Mouse (Mus musculus): ENCODE measurements around the gene Rundc3a. TPM values are rescaled to one million over a fixed set of nuclear protein-coding genes. Genes with fewer than 3 reads are reported as not detected.

Rundc3a gene
- total RNA-seq, 2 experiments from 2014 or later: 329 to 332 TPM

DNA sequence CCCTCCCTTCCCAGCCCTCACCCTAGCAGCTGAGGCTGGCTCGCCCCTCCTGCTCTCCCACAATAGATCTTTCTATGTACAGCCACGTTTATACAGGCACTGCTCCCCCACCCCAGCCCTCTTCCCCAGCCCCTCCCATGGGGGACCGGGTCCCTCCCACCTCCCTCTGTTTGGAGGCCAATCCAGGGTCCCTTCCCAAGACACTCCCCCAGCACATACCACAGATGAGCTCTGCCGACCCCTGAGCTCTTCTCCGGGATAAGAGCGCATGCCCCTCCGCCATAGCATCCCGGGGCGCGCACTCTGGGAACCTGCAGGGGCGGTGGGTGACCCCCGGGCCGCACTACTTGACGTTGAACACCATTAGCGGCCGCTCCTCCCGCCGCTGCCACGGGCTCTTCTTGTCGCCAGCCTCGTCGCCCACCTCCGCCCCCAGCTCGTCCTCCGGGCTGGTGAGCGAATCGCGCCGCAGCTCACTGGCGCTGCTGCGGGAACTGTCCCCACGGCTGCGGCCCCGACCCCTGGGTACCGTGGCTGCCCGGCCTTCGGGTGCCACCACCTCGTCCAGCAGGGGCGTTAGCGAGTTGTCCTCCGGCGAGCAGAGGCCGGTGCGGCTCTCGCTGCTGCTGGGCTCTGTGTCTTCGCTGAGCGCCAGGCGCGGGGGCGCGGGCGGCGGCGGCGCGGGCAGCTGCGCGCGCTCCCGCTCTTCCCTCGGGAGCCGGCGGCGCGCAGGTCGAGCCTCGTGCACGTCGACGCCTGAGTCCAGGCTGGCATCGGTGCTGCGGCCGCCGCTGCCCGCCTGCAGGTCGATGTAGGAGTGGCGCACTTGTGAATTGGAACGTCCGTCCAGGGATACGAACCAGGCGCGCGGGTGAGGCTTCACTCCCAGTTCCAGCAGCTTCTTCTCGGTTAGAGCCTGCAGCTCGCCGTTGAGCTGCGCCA is 44.2 kb downstream of the Rundc3a start:
- peak in 1 of 2 experiments; percentile 84 for DNase-seq (ENCODE audit: extremely low spot score in 1 of 2, low spot score in 2 of 2)
- intact Hi-C loops (cut with DNase I): loop anchor here (5.0 kb wide), 1 partner anchor 35 kb away; no protein-coding TSS in a partner anchor

DNA sequence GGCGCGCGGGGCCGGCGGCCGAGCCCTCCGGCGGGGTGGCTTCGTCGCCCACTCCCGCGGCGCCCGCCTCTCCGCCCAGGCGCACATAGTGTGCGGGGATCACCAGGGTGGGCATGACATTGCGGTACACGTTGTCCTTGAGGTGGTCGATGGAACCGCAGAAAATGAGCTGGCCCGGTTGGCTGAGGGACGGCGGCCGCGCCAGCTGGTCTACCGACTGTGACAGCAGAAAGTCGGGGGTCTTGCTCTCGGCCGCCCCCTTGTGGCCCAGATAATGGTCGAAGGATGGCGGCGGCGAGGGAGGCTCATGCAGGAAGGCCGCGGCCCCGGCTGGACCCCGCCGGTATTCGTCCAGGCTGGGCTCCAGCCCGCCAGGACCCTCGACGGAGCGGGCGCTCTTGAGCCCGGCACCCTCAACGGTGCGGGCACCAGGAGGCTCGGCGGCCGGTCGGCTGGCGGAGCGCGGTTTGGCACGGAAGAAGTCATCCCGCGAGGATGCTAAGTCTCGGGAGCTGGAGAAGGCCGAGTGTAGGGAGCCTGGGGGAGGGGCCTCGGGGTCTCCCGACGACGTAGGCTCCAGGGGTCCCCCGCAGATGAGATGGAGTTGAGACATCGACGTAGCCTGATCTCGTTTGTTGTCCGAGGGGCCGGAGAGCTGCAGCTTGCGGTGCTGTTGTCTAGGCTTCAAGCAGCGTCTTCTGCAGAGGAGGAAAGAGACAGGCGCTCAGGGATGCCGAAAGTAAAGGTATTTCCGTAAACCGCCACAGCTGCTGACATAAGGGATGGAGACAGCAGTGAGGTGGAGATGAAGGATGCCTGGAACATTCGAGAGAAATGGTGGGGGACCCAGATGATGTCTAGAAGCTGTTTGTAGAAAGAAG is 45.2 kb downstream of the Rundc3a start:
- intact Hi-C loops (cut with DNase I): loop anchor here (5.0 kb wide), 1 partner anchor 36 kb away; no protein-coding TSS in a partner anchor
- peak; percentile 79 to 91 for DNase-seq (ENCODE audit: extremely low spot score in 1 of 2, low spot score in 2 of 2)

DNA sequence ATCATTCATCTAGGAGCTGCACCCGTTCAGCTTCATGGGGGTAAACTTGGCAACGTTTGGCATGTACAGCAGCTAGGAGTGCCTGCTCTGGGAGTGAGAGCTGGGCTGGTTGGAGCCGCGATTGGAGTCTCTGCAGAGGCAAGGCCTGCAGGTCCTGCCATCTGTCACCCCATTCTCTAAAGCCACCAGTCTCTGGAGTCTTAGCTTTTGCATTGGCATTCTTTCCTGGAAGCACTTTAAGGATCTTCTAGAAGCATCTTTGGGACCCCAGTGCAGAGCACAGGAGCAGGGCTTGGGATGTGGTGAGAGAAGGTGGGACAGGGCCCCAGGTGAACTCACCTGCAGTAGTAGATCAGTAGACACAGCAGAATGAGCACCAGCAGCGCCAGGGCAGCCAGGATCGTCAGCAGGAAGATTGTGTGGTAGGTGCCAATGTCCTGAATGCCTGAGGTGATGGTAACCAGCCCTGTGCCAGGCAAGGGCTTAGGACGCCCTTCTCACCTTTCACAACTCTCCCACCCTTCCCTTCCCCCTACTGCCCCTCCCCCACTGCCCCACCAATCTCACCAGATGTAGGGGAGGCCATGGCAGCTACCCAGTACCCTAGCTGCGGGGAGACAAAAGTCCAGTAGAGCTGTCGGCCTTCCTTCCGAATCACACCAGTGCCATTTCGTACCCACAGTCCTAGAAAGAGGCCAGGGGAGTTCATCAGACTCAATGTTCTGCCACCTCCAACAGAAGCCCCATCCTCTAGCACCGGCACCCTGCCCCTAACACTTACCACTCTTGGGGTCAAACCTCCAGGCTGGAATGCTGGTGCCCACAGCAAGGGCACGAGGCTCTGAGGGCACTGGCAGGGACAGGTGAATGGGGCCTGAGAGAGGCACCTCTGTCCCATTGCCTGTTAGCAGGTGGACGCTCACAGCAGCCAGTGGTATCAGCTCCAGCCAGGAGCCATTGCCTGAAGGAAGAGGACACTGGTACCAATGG is 46.2 kb downstream of the Rundc3a start:
- peak in 1 of 2 experiments; percentile 28 for DNase-seq (ENCODE audit: extremely low spot score in 1 of 2, low spot score in 2 of 2)
- intact Hi-C loops (cut with DNase I): loop anchor here (5.0 to 10.0 kb wide), 2 partner anchors 37 to 215 kb away; no protein-coding TSS in a partner anchor

- peak in 1 of 2 experiments; percentile 10 for DNase-seq (ENCODE audit: extremely low spot score in 1 of 2, low spot score in 2 of 2)
- intact Hi-C loops (cut with DNase I): loop anchor here (10.0 kb wide), 1 partner anchor 215 kb away; no protein-coding TSS in a partner anchor
Measured at GRCm38 (mm10) chr11:102440255-102440654, 47.1 kb downstream of the Rundc3a start.

GRCm38 (mm10) chr11:102441434-102441833 is 48.2 kb downstream of the Rundc3a start:
- intact Hi-C loops (cut with DNase I): loop anchor here (10.0 kb wide), 1 partner anchor 213 kb away; no protein-coding TSS in a partner anchor
- peak in 1 of 2 experiments; percentile 15 for DNase-seq (ENCODE audit: extremely low spot score in 1 of 2, low spot score in 2 of 2)

GRCm38 (mm10) chr11:102442089-102442488 is 48.9 kb downstream of the Rundc3a start:
- intact Hi-C loops (cut with DNase I): loop anchor here (10.0 kb wide), 1 partner anchor 213 kb away; no protein-coding TSS in a partner anchor
- peak in 1 of 2 experiments; percentile 18 for DNase-seq (ENCODE audit: extremely low spot score in 1 of 2, low spot score in 2 of 2)

DNA sequence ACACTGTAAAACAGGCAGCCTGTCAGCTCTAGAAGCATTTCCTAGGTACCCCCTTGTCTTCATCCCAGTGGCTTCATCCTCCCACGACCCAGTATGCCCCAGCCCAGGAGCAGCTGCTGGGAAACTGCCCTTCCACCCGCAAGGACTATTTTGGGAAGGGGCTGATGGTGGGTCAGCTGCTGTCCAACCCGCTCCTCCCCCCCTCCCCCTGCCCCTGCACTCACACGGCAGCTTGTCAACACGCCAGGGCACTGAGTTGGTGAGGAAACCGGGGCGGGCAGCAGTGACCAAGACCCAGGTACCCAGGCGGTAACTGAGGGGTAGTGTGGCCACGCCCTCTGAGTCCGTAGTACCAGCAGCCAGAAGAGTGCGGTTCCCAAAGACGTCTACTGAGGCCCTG is 50.5 kb downstream of the Rundc3a start:
- DNase-seq (ENCODE audit: extremely low spot score in 1 of 2, low spot score in 2 of 2): peak in 1 of 2 experiments; percentile 50
- intact Hi-C loops (cut with DNase I): loop anchor here (10.0 kb wide), 1 partner anchor 211 kb away; no protein-coding TSS in a partner anchor

GRCm38 (mm10) chr11:102444321-102444720 is 51.1 kb downstream of the Rundc3a start:
- DNase-seq (ENCODE audit: extremely low spot score in 1 of 2, low spot score in 2 of 2): no peak
- intact Hi-C loops (cut with DNase I): loop anchor here (10.0 kb wide), 1 partner anchor 210 kb away; no protein-coding TSS in a partner anchor

GRCm38 (mm10) chr11:102444781-102445180 is 51.6 kb downstream of the Rundc3a start:
- intact Hi-C loops (cut with DNase I): loop anchor here (10.0 kb wide), 1 partner anchor 210 kb away; no protein-coding TSS in a partner anchor

GRCm38 (mm10) chr11:102445264-102445890 is 52.2 kb downstream of the Rundc3a start:
- DNase-seq (ENCODE audit: extremely low spot score in 1 of 2, low spot score in 2 of 2): peak; percentile 26 to 66
- intact Hi-C loops (cut with DNase I): loop anchor here (10.0 kb wide), 1 partner anchor 209 kb away; no protein-coding TSS in a partner anchor

More at GRCm38 (mm10) chr11:102444781-102445180, 51.6 kb downstream of the Rundc3a start:
- DNase-seq (ENCODE audit: extremely low spot score in 1 of 2, low spot score in 2 of 2): peak in 1 of 2 experiments; percentile 22

- intact Hi-C loops (cut with DNase I): loop anchor here (10.0 kb wide), 1 partner anchor 209 kb away; no protein-coding TSS in a partner anchor
- peak; percentile 39 to 82 for DNase-seq (ENCODE audit: extremely low spot score in 1 of 2, low spot score in 2 of 2)
Measured at GRCm38 (mm10) chr11:102445891-102446361, 52.7 kb downstream of the Rundc3a start.

- DNase-seq (ENCODE audit: extremely low spot score in 1 of 2, low spot score in 2 of 2): peak in 1 of 2 experiments; percentile 74
- intact Hi-C loops (cut with DNase I): loop anchor here (10.0 kb wide), 1 partner anchor 208 kb away; no protein-coding TSS in a partner anchor
Measured at GRCm38 (mm10) chr11:102446581-102447461, 53.6 kb downstream of the Rundc3a start.

- DNase-seq (ENCODE audit: extremely low spot score in 1 of 2, low spot score in 2 of 2): peak; percentile 69 to 89
- intact Hi-C loops (cut with DNase I): loop anchor here (10.0 kb wide), 1 partner anchor 207 kb away; no protein-coding TSS in a partner anchor
Measured at GRCm38 (mm10) chr11:102447497-102447896, 54.3 kb downstream of the Rundc3a start, which contains the start of gene Fam171a2. Fam171a2 (minus strand) TSS chr11:102447682.

DNA sequence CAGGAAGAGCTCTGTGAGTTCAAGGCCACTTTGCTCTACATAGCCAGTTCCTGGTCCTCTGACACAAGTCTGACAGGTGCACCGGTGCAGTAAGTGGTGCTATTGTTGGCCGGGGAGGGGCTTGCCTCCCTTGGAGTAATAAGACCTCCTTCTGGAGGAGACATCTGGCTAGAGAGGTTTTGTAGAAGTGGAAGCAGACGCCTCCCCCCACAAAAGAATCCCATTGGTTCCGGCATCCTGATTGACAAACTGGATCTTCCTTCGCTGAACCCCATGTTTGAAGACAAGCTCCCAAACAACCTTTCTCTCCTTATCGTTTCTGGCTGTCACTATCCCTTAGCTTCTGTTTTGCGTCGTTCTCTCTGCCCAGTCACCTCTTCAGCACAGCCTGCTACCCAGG is 55.1 kb downstream of the Rundc3a start:
- peak in 1 of 2 experiments; percentile 46 for DNase-seq (ENCODE audit: extremely low spot score in 1 of 2, low spot score in 2 of 2)
- intact Hi-C loops (cut with DNase I): loop anchor here (10.0 kb wide), 1 partner anchor 206 kb away; no protein-coding TSS in a partner anchor
